In genomic region chr4:135953179-135953578, GRCm38 (mm10) we compare ENCODE assay signal across 26 mouse cellular contexts. TPM values are rescaled to one million over a fixed set of nuclear protein-coding genes. Genes with fewer than 3 reads are reported as not detected.
DNase-seq lines count a peak whose midpoint lies in the region; ATAC-seq and TF ChIP-seq lines count a peak whose summit lies in the region.
"Had no signal": no experiment of that assay in that cellular context is flagged by ENCODE, and none has a peak within 500 bp of the region (broad histone marks: within the 10 kb centered on the region; RNA-seq: fewer than 3 reads in every experiment).

No protein-coding gene starts in this region.

- no peak overlapping the region for H3K4me2 ChIP-seq in intestine, embryonic 14.5 days (ENCODE audit: low read length)
- H3K4me2 ChIP-seq in intestine, embryonic 16.5 days (ENCODE audit: low read depth, low read length) = no peak overlapping the region
- H3K4me2 ChIP-seq in intestine, postnatal 0 days (replicated peaks; ENCODE audit: low read depth) = no peak overlapping the region
- no peak overlapping the region for H3K4me2 ChIP-seq in stomach, postnatal 0 days (replicated peaks; ENCODE audit: low read depth)
- H3K4me2 ChIP-seq in hindbrain, embryonic 11.5 days (replicated peaks; ENCODE audit: low read depth, low read length) = no peak overlapping the region
- H3K4me2 ChIP-seq: embryonic facial prominence, embryonic 13.5 days; embryonic facial prominence, embryonic 15.5 days; forebrain, embryonic 12.5 days had no signal

- 71% methylated on average over 3 of the region's 3 CpGs for WGBS in intestine, embryonic 14.5 days
- 80% methylated on average over 3 of the region's 3 CpGs for WGBS in intestine, embryonic 16.5 days
- 55% methylated on average over 3 of the region's 3 CpGs for WGBS in intestine, postnatal 0 days
- WGBS in stomach, postnatal 0 days = 68% methylated on average over 3 of the region's 3 CpGs
- WGBS in hindbrain, embryonic 11.5 days = 95% methylated on average over 3 of the region's 3 CpGs

- no peak overlapping the region for H3K4me3 ChIP-seq in intestine, embryonic 14.5 days (ENCODE audit: low read depth, low read length)
- no peak overlapping the region for H3K4me3 ChIP-seq in intestine, embryonic 16.5 days (ENCODE audit: low read length)
- no peak overlapping the region for H3K4me3 ChIP-seq in intestine, postnatal 0 days (ENCODE audit: low read depth, low read length)
- H3K4me3 ChIP-seq in stomach, postnatal 0 days (ENCODE audit: low read depth, low read length) = no peak overlapping the region
- no peak overlapping the region for H3K4me3 ChIP-seq in hindbrain, embryonic 11.5 days (ENCODE audit: low read depth, low read length)
- H3K4me3 ChIP-seq: embryonic facial prominence, embryonic 13.5 days; embryonic facial prominence, embryonic 15.5 days; erythroblast, embryonic 14.5 days; forebrain, embryonic 10.5 days; forebrain, embryonic 12.5 days had no signal

- DNase-seq in intestine, embryonic 14.5 days (ENCODE audit: low spot score) = no peak
- DNase-seq in stomach, postnatal 0 days (ENCODE audit: low spot score) = peak; percentile 73
- DNase-seq in heart, postnatal 10 days = no peak
- DNase-seq in hindbrain, embryonic 11.5 days (ENCODE audit: low spot score) = no peak
- DNase-seq: adrenal gland, adult 2 months; adrenal gland, postnatal 10 days; adrenal gland, postnatal 25 days; B cell, adult 2 months; cerebellum, adult 11 months; cerebellum, adult 18-20 months; cerebellum, adult 8-10 months; cerebellum, adult 9-11 months; cerebellum, postnatal 14 days; cerebellum, postnatal 36 days; embryo, embryonic 11 days had no signal

- H3K27ac ChIP-seq in intestine, embryonic 14.5 days (ENCODE audit: low read depth) = no peak overlapping the region
- no peak overlapping the region for H3K27ac ChIP-seq in intestine, embryonic 16.5 days (ENCODE audit: low read length)
- 0 out of 2 replicates have a peak overlapping the region, but pooled peaks have one; percentile 15 for H3K27ac ChIP-seq in intestine, postnatal 0 days (ENCODE audit: low read depth, low read length)
- H3K27ac ChIP-seq in stomach, postnatal 0 days (replicated peaks) = no peak overlapping the region
- H3K27ac ChIP-seq in hindbrain, embryonic 11.5 days (ENCODE audit: low read depth, low read length) = no peak overlapping the region
- H3K27ac ChIP-seq: embryonic facial prominence, embryonic 13.5 days; embryonic facial prominence, embryonic 15.5 days; forebrain, embryonic 10.5 days; forebrain, embryonic 12.5 days had no signal

- no peak for TF ChIP-seq CTCF in intestine, postnatal 0 days (IDR thresholded peaks at IDR 0.05; ENCODE audit: low read depth)
- TF ChIP-seq CTCF in stomach, postnatal 0 days (IDR thresholded peaks at IDR 0.05; ENCODE audit: low read depth) = no peak

- no peak overlapping the region for H3K9ac ChIP-seq in intestine, embryonic 14.5 days (ENCODE audit: low read length)
- H3K9ac ChIP-seq in intestine, embryonic 16.5 days (ENCODE audit: low read depth, low read length) = no peak overlapping the region
- no peak overlapping the region for H3K9ac ChIP-seq in intestine, postnatal 0 days (ENCODE audit: low read depth, low read length)
- H3K9ac ChIP-seq in stomach, postnatal 0 days (ENCODE audit: low read length) = no peak overlapping the region
- no peak overlapping the region for H3K9ac ChIP-seq in hindbrain, embryonic 11.5 days (ENCODE audit: low read depth, low read length)
- H3K9ac ChIP-seq: embryonic facial prominence, embryonic 13.5 days; embryonic facial prominence, embryonic 15.5 days; forebrain, embryonic 12.5 days had no signal

- H3K9me3 ChIP-seq in intestine, embryonic 14.5 days (ENCODE audit: control insufficient read depth, low read length) = 0 out of 2 replicates have a peak, but pooled peaks cover 3% of the 10 kb centered on the region
- H3K9me3 ChIP-seq in intestine, embryonic 16.5 days (ENCODE audit: control insufficient read depth, low read length) = peaks cover 3% of the 10 kb centered on the region; the same call in 1 of the 2 replicates
- no peaks in the 10 kb centered on the region for H3K9me3 ChIP-seq in intestine, postnatal 0 days (ENCODE audit: control insufficient read depth)
- no peaks in the 10 kb centered on the region for H3K9me3 ChIP-seq in stomach, postnatal 0 days (ENCODE audit: control insufficient read depth, low read length)
- no peaks in the 10 kb centered on the region for H3K9me3 ChIP-seq in hindbrain, embryonic 11.5 days (ENCODE audit: control insufficient read depth, low read length)
- H3K9me3 ChIP-seq: embryonic facial prominence, embryonic 13.5 days; forebrain, embryonic 12.5 days had no signal

- ATAC-seq in intestine, embryonic 14.5 days (replicated peaks; ENCODE audit: low FRiP score, low TSS enrichment, low read depth) = 0 out of 2 replicates have a peak, but pooled peaks have one; percentile 9
- ATAC-seq in intestine, embryonic 16.5 days = no peak
- peak; percentile 18; the same call in 1 of the 2 replicates for ATAC-seq in intestine, postnatal 0 days
- ATAC-seq in stomach, postnatal 0 days (ENCODE audit: low FRiP score, low TSS enrichment) = peak; percentile 63
- ATAC-seq in hindbrain, embryonic 11.5 days (ENCODE audit: low FRiP score) = no peak
- ATAC-seq: CD4-positive, CD25-positive, alpha-beta regulatory T cell, adult 4 months; forebrain, embryonic 14.5 days; Patski had no signal

- no peaks in the 10 kb centered on the region; the same call in 1 of the 2 replicates for H3K4me1 ChIP-seq in intestine, embryonic 14.5 days (replicated peaks; ENCODE audit: control insufficient read depth, insufficient read depth, low read length)
- H3K4me1 ChIP-seq in intestine, embryonic 16.5 days (ENCODE audit: control insufficient read depth, insufficient read depth, low read length) = peaks cover 9% of the 10 kb centered on the region
- H3K4me1 ChIP-seq in intestine, postnatal 0 days (replicated peaks; ENCODE audit: control insufficient read depth, insufficient read depth, low read length) = no peaks in the 10 kb centered on the region
- H3K4me1 ChIP-seq in stomach, postnatal 0 days (replicated peaks; ENCODE audit: control insufficient read depth, insufficient read depth) = 0 out of 2 replicates have a peak, but pooled peaks cover under 1% of the 10 kb centered on the region
- H3K4me1 ChIP-seq in hindbrain, embryonic 11.5 days (replicated peaks; ENCODE audit: control insufficient read depth, insufficient read depth, low read length) = no peaks in the 10 kb centered on the region
- H3K4me1 ChIP-seq: forebrain, embryonic 12.5 days had no signal

- TF ChIP-seq EP300 in stomach, postnatal 0 days (optimal IDR thresholded peaks at IDR 0.05) = no peak

- H3K27me3 ChIP-seq in intestine, embryonic 14.5 days (replicated peaks; ENCODE audit: control insufficient read depth, insufficient read depth, low read length) = no peaks in the 10 kb centered on the region
- no peaks in the 10 kb centered on the region for H3K27me3 ChIP-seq in intestine, embryonic 16.5 days (replicated peaks; ENCODE audit: control insufficient read depth, insufficient read depth, low read length)
- no peaks in the 10 kb centered on the region for H3K27me3 ChIP-seq in intestine, postnatal 0 days (replicated peaks; ENCODE audit: control insufficient read depth, insufficient read depth, low read length)
- no peaks in the 10 kb centered on the region for H3K27me3 ChIP-seq in stomach, postnatal 0 days (ENCODE audit: control insufficient read depth, insufficient read depth, low read length)
- H3K27me3 ChIP-seq in hindbrain, embryonic 11.5 days (ENCODE audit: control insufficient read depth, insufficient read depth, low read length) = no peaks in the 10 kb centered on the region
- H3K27me3 ChIP-seq: CH12.LX; embryonic facial prominence, embryonic 13.5 days; embryonic facial prominence, embryonic 15.5 days; forebrain, embryonic 12.5 days; Patski had no signal

- peaks cover 46% of the 10 kb centered on the region for H3K36me3 ChIP-seq in intestine, embryonic 14.5 days (ENCODE audit: control insufficient read depth, insufficient read depth, low read length)
- H3K36me3 ChIP-seq in intestine, embryonic 16.5 days (ENCODE audit: control insufficient read depth, insufficient read depth, low read length) = peaks cover 22% of the 10 kb centered on the region
- peaks cover 43% of the 10 kb centered on the region for H3K36me3 ChIP-seq in intestine, postnatal 0 days (ENCODE audit: control insufficient read depth, insufficient read depth)
- peaks cover 13% of the 10 kb centered on the region for H3K36me3 ChIP-seq in stomach, postnatal 0 days (ENCODE audit: control insufficient read depth, insufficient read depth, low read length)
- no peaks in the 10 kb centered on the region; the same call in 1 of the 2 replicates for H3K36me3 ChIP-seq in hindbrain, embryonic 11.5 days (ENCODE audit: control insufficient read depth, insufficient read depth, low read length)

- intact Hi-C loops in heart, postnatal 10 days (cut with DNase I) = no loop called here

RNA-seq across cellular contexts. Expression of gene Hmgcl, which starts 6.9 kb away (rescaled TPM):
- polyA plus RNA-seq in intestine, embryonic 14.5 days (2014; fragmentation: Nextera tagmentation; extraction: Ambion mirVana) = 91.1 and 93.9 TPM in 2 replicates
- polyA plus RNA-seq in intestine, embryonic 16.5 days (2015; fragmentation: Nextera tagmentation; extraction: Ambion mirVana) = 147 and 165 TPM in 2 replicates
- polyA plus RNA-seq in intestine, postnatal 0 days (2015; fragmentation: Nextera tagmentation; extraction: Ambion mirVana) = 232 and 235 TPM in 2 replicates
- 154 and 163 TPM in 2 replicates for polyA plus RNA-seq in stomach, postnatal 0 days (2015; fragmentation: Nextera tagmentation; extraction: Ambion mirVana)
- total RNA-seq in heart, postnatal 10 days (2021) = 10 to 100 TPM; 66.3 to 67.5 TPM
- polyA plus RNA-seq in hindbrain, embryonic 11.5 days (2014; fragmentation: Nextera tagmentation; extraction: Ambion mirVana) = 54.0 and 60.7 TPM in 2 replicates

RNA-seq across cellular contexts. Expression of gene Gale, which starts 10.3 kb away (rescaled TPM):
- 50.1 and 62.2 TPM in 2 replicates for polyA plus RNA-seq in intestine, embryonic 14.5 days (2014; fragmentation: Nextera tagmentation; extraction: Ambion mirVana)
- 127 and 130 TPM in 2 replicates for polyA plus RNA-seq in intestine, embryonic 16.5 days (2015; fragmentation: Nextera tagmentation; extraction: Ambion mirVana)
- polyA plus RNA-seq in intestine, postnatal 0 days (2015; fragmentation: Nextera tagmentation; extraction: Ambion mirVana) = 99.5 and 131 TPM in 2 replicates
- 161 and 166 TPM in 2 replicates for polyA plus RNA-seq in stomach, postnatal 0 days (2015; fragmentation: Nextera tagmentation; extraction: Ambion mirVana)
- total RNA-seq in heart, postnatal 10 days (2021) = 1 to 10 TPM; 5.2 to 5.7 TPM
- polyA plus RNA-seq in hindbrain, embryonic 11.5 days (2014; fragmentation: Nextera tagmentation; extraction: Ambion mirVana) = 27.9 and 28.1 TPM in 2 replicates

RNA-seq across cellular contexts. Expression of gene Lypla2, which starts 19.2 kb away (rescaled TPM):
- polyA plus RNA-seq in intestine, embryonic 14.5 days (2014; fragmentation: Nextera tagmentation; extraction: Ambion mirVana) = 109 and 111 TPM in 2 replicates
- polyA plus RNA-seq in intestine, embryonic 16.5 days (2015; fragmentation: Nextera tagmentation; extraction: Ambion mirVana) = 111 and 115 TPM in 2 replicates
- 90.3 and 94.9 TPM in 2 replicates for polyA plus RNA-seq in intestine, postnatal 0 days (2015; fragmentation: Nextera tagmentation; extraction: Ambion mirVana)
- 88.6 and 89.6 TPM in 2 replicates for polyA plus RNA-seq in stomach, postnatal 0 days (2015; fragmentation: Nextera tagmentation; extraction: Ambion mirVana)
- total RNA-seq in heart, postnatal 10 days (2021) = 10 to 100 TPM; 42.6 to 47.8 TPM
- polyA plus RNA-seq in hindbrain, embryonic 11.5 days (2014; fragmentation: Nextera tagmentation; extraction: Ambion mirVana) = 143 and 150 TPM in 2 replicates

RNA-seq across cellular contexts. Expression of gene Fuca1, which starts 32.6 kb away (rescaled TPM):
- polyA plus RNA-seq in intestine, embryonic 14.5 days (2014; fragmentation: Nextera tagmentation; extraction: Ambion mirVana) = 108 and 110 TPM in 2 replicates
- polyA plus RNA-seq in intestine, embryonic 16.5 days (2015; fragmentation: Nextera tagmentation; extraction: Ambion mirVana) = 214 and 254 TPM in 2 replicates
- 717 and 739 TPM in 2 replicates for polyA plus RNA-seq in intestine, postnatal 0 days (2015; fragmentation: Nextera tagmentation; extraction: Ambion mirVana)
- polyA plus RNA-seq in stomach, postnatal 0 days (2015; fragmentation: Nextera tagmentation; extraction: Ambion mirVana) = 171 and 179 TPM in 2 replicates
- total RNA-seq in heart, postnatal 10 days (2021) = 10 to 100 TPM; 43.2 to 44.5 TPM
- polyA plus RNA-seq in hindbrain, embryonic 11.5 days (2014; fragmentation: Nextera tagmentation; extraction: Ambion mirVana) = 44.5 and 50.4 TPM in 2 replicates

RNA-seq across cellular contexts. Expression of gene Pithd1, which starts 33.9 kb away (rescaled TPM):
- 46.5 and 50.1 TPM in 2 replicates for polyA plus RNA-seq in intestine, embryonic 14.5 days (2014; fragmentation: Nextera tagmentation; extraction: Ambion mirVana)
- 41.3 and 47.2 TPM in 2 replicates for polyA plus RNA-seq in intestine, embryonic 16.5 days (2015; fragmentation: Nextera tagmentation; extraction: Ambion mirVana)
- 56.7 and 57.7 TPM in 2 replicates for polyA plus RNA-seq in intestine, postnatal 0 days (2015; fragmentation: Nextera tagmentation; extraction: Ambion mirVana)
- 40.1 and 40.7 TPM in 2 replicates for polyA plus RNA-seq in stomach, postnatal 0 days (2015; fragmentation: Nextera tagmentation; extraction: Ambion mirVana)
- total RNA-seq in heart, postnatal 10 days (2021) = 10 to 100 TPM; 20.7 to 21.3 TPM
- 60.6 and 62.5 TPM in 2 replicates for polyA plus RNA-seq in hindbrain, embryonic 11.5 days (2014; fragmentation: Nextera tagmentation; extraction: Ambion mirVana)

Comparison
In these comparisons a context has a peak if more than half of its experiments do, and no peak if none do; other contexts are left out.
1. ATAC-seq: peak in intestine, embryonic 14.5 days (single experiment), intestine, postnatal 0 days (single experiment) and stomach, postnatal 0 days (single experiment); none in intestine, embryonic 16.5 days (single experiment) and hindbrain, embryonic 11.5 days (single experiment).